Mouse (Mus musculus) bone marrow, adult 2 months (tissue): ENCODE measurements around the gene Bicral.

ENCODE experiments used
- CTCF ChIP-seq: fragments of 200-500 bp; IDR thresholded peaks from 2 replicates; pipeline ENCODE4 v1.5.1; 2011; ENCODE audit warnings: low read length, control low read depth; ENCODE audit not compliant: control insufficient read depth, insufficient read depth
- POLR2A ChIP-seq: fragments of 200-500 bp; IDR thresholded peaks from 2 replicates; pipeline ENCODE4 v1.6.1; 2011; ENCODE audit warnings: low read depth, mild to moderate bottlenecking, control low read depth, low read length, borderline replicate concordance; ENCODE audit not compliant: control insufficient read depth

GRCm38 (mm10) chr17:46870204-46870798 lies 12.0 kb upstream of the Bicral start:
- TF ChIP-seq POLR2A (no peak), CTCF (no peak; the same call in 1 of the 2 replicates)
